Mouse (Mus musculus) urinary bladder, postnatal 36 days (tissue): Measurements from ENCODE around the gene Zscan26.

Experiments used
- DNase-seq, 2 experiments: peaks; one replicate each; pipeline ENCODE4 v3.0.0; 2022; ENCODE audit warnings: low spot score in 2 of 2, mixed read lengths in 1 of 2

Gene Zscan26

GRCm38 (mm10) chr13:21427631-21428030, 25.9 kb downstream of the Zscan26 start:
- no peak for DNase-seq

DNA sequence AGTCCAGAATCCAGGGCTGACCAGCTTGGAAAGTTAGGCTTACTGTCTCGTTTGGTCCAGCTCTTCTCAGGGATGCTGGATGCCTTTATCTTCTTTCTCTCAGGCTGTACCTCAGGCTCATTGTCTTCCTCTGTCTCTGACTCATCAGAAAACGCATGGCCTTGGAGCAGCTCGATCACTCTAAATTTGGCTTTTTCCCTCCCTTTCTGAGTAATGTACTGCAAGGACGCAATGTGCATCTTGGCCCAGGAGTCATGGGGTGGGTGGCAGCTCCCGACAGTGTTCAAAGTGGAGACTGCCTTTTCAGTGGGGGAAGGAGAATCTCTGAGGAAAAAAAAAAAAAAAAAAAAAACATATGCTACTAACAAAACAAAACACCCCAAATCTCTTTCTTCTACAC, 30.2 kb downstream of the Zscan26 start:
- DNase-seq = no peak

DNA sequence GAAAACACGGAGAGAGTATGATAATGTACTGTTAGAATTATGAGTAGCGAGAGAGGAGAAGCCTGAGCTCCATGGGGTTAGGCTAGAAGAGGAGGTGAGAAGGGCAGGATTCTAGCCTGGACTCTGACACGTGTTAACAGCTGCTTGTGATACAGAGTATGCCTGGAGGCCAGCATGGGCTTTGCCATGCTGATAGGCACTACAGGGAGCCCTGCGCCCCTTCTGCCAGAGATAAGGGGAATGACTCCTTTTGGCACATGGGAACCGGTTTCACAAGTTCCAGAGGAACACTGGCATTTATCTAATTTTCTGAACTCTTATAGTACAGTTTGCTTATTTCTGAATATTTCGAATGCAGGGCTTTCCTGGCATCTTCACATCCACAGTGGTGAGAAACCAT, 34.7 kb downstream of the Zscan26 start:
- DNase-seq = no peak

DNA sequence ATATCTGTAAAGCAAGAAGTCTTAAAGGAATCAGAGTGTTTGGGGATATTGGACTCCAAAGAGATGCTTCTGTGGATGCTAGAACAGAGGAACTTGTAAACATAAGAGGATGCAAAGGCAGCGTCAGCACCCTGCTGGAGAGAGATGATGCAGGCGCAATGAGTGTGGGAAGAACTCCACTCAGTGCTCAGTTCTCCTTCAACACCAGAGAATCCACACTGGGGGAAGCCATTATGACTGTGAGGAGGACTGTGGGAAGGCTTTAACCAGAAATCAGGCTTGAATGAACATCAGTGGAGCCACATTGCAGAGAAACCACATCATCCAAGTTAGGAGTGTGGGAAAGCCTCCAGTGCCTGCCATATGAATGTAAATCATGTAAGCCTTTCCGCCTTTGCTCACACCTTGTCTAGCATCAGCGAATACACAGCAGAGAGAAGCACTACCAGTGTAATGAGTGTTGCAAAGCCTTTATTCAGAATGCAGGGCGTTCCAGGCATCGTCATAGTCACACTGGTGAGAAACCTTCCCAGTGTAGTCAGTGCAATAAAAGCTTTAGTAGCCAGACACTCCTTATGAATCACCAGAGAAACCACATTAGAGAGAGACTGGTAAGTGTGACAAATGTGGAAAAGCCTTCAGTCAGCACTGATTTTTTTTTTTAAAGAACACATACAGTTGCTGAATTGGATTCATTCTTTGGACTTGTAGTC, 36.1 kb downstream of the Zscan26 start:
- DNase-seq = no peak

DNA sequence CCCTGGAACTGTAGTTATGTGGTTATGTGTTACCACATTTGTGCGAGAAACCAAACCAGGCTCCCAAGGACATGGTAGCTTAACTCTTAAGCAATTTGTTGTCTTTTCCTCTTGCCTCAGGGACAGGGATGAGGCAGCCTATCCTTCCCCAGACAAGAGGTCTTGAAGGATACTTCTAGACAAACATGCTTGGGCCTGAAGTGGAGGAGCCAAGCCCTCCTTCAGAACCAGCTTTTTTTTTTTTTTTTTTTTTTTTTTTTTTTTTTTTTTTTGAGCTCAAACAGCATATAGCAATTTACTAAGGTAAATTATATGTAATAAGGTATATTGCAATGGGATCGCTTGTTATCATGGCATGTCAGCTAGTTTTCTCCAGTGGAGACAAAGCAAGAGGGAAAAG, 37.8 kb downstream of the Zscan26 start:
- no peak for DNase-seq

GRCm38 (mm10) chr13:21415266-21415665, 38.3 kb downstream of the Zscan26 start:
- no peak for DNase-seq

- DNase-seq = peak in 1 of 2 experiments; percentile 40
Measured at GRCm38 (mm10) chr13:21414231-21415212, 39.0 kb downstream of the Zscan26 start.

DNA sequence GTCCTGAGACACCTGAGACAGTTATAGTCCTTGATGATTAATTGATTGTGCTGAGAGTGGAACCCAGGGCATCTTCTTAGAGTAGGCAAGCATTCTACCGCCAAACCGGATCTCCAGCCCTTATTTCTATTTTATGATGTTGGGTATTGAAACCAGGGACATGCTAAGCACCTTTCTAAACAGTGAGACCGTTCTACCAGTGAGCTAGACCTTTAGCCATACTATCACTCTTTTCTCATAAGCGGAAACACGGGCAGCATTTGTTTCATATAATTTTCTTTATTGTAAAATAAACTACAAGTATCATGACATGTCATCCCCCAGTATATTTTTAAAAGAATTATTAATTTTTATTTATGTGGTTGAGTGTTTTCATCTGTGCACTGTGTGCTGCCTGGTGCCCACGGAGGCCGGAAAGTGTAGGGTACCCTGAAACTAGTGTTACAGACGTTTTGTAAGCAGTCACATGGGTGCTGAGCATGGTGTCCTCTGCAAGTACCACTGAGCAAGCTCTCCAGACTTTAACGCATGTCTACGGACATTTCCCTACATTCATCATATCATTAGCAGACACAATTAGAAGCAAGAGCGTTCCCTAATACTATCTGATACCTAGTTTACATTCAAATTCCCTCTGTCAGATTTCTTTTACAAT, 44.6 kb downstream of the Zscan26 start:
- no peak for DNase-seq

- DNase-seq = peak; percentile 62 to 87
Measured at GRCm38 (mm10) chr13:21407969-21408804, 45.3 kb downstream of the Zscan26 start.

DNA sequence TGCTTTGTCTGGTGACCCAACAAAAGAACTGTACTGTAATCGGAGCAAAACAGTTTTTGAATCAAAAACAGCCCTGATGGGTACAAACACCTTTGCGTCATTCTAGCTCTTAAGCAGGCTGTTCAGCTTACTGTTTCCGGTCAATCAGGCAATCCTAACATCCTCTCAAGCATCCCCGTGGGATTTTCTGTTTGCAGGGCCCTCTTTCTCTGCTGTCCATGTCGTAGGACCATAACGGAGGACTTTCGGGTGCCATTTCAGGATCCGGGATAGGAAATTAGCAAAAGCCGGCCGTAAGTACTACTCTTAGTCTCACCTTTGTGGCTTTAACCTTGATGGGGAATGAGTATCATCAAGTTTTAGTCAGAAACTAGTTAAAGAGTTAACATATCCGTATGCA, 46.2 kb downstream of the Zscan26 start:
- DNase-seq = no peak

GRCm38 (mm10) chr13:21402848-21403247, 50.7 kb downstream of the Zscan26 start:
- no peak for DNase-seq

DNA sequence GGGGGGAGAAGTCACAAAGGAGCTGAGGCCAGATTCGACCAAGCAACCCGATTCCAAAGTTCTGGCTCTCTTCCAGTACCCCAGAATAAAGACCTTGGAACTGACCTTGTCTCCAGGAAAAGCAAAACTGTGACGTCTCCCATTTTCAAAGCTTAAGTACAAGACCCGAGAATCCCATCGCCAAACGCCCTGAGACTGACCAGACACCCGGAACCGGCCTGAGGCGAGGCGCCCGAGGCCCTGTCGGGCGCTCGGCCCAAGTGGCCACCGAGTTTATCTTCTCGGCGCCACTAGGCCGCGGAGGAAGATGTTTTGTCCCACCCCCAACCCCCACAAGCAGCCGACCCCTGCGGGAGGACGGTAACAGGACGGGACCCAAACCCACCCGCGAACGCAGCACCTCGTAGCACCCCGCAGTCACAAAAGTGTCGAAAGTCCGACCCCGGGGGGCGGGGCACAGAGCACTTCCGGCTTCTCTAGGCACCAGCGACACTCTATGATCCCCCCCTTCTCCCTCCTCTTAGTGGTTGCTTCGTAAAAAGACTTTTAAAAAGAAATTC, 51.2 kb downstream of the Zscan26 start, which contains the start of gene Zkscan3:
Gene Zkscan3, minus strand, starts transcription at position 469 of the 560 bp plus-strand sequence.
- peak; percentile 73 to 84 for DNase-seq

GRCm38 (mm10) chr13:21401636-21402286, 51.8 kb downstream of the Zscan26 start:
- no peak for DNase-seq

GRCm38 (mm10) chr13:21401166-21401565, 52.4 kb downstream of the Zscan26 start:
- no peak for DNase-seq

GRCm38 (mm10) chr13:21397486-21397885, 56.0 kb downstream of the Zscan26 start:
- DNase-seq = no peak

- peak; percentile 13 to 45 for DNase-seq
Measured at GRCm38 (mm10) chr13:21396048-21396447, 57.5 kb downstream of the Zscan26 start.

DNA sequence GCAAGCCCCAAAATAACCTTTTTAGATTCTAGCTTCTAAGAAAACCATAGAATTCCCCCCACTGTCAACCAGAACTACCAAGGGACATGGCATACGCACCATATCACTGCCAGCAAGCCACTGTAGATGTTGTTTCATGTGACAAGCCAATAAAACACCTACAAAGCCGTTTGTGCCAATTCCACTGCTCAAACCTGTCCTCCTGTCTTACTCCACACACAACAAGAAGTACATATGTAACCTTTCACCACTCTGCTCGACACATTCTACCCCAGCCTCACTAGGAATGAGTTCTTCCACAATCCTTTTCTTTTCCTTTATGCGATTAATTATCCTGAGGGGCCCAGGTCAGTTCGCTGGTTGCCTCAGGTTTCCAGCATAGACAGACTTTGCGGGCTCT, 57.9 kb downstream of the Zscan26 start:
- DNase-seq = no peak

DNA sequence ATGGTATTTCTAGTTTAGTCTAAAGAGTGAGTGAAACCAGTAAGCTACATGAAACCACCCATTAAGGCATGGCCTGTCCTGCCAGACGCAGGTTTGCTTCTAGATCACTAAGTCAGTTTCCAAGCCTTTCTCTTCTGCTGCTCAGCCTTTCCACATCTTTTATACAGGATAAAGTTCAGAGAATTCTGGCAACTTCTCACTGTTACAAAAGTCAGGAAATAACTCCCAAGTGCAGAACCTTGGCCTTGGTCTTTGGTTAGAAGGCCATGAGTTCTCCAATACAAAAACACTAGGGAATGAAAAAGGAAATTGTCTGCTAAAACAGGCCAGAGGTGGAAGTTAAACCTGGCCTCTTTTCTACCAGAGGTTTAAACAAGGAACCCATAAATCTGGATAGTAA, 58.3 kb downstream of the Zscan26 start:
- no peak for DNase-seq
